Mouse (Mus musculus) urinary bladder, adult 2 months (tissue): ENCODE results near the gene Gstp3. TPM values are rescaled to one million over a fixed set of nuclear protein-coding genes. Genes with fewer than 3 reads are reported as not detected.
"Not testable (repeated sequence)": the region's sequence is repeated elsewhere in the genome, so short reads cannot be mapped to it uniquely, and the experiment has no call there.

Source experiments
- DNase-seq: peaks from one replicate; pipeline ENCODE4 v3.0.0; 2022; ENCODE audit warnings: low spot score
- polyA plus RNA-seq: library from polyadenylated mRNA; depleted of rRNA; stranded (reverse); fragments of >200 nt; gene quantifications from 2 replicates; pipeline ENCODE4 v1.2.3, GENCODE M21; 2012

Gstp3 gene
- polyA plus RNA-seq, 1 experiment = 7.1 TPM

- DNase-seq = not testable (repeated sequence)
These were observed 4.0 kb upstream of the Gstp3 start for GRCm38 (mm10) chr19:4063357-4063756.

DNA sequence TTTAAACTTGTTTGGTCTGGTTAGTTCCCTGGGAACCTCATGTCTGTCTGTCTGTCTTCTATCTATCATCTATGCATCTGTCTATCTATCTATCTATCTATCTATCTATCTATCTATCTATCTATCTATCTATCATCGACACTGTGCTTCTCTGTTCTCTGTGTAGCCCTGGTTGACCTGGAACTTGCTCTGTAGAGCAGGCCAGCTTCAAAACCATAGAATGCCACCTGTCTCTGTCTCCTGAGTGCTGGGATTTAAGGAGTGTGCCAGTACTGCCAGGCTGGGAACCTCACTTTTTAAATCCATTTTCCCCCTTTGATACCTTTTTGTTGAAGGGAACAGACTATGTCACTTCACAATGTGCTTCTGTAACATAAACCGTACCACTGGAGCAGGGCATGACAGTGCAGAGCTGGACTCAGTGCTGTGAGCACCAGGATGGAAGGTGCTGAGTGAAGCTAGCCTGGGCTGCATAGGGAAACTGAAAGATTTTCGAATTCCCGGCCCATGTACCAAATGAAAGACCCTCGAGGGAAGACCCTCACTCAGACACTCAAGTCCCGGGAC lies 1.6 kb upstream of the Gstp3 start:
- peak; percentile 7 for DNase-seq

GRCm38 (mm10) chr19:4060044-4060898 lies 902 bp upstream of the Gstp3 start:
- peak; percentile 7 for DNase-seq

DNA sequence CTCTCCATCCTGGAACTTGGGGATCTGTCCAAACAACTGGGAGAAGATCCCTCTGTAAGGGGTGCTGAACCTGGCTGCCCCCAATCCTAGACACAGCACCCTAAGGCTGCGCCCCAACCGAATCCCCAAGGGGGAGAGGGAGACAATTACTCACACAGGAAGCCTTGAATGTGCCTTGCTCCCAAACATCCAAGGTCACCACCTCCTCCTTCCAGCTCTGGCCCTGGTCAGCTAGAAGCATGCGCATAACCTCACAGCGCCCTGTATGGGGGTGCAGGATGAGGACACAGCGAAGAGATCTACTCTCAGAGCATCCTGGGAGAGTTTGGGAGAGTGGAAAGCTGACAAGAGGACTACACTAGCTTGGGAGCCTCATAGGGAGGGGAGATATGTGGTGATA lies 788 bp downstream of the Gstp3 start:
- DNase-seq = no peak

GRCm38 (mm10) chr19:4057962-4058361 lies 1.4 kb downstream of the Gstp3 start:
- DNase-seq = no peak

GRCm38 (mm10) chr19:4057389-4057788 lies 2.0 kb downstream of the Gstp3 start:
- no peak for DNase-seq

DNA sequence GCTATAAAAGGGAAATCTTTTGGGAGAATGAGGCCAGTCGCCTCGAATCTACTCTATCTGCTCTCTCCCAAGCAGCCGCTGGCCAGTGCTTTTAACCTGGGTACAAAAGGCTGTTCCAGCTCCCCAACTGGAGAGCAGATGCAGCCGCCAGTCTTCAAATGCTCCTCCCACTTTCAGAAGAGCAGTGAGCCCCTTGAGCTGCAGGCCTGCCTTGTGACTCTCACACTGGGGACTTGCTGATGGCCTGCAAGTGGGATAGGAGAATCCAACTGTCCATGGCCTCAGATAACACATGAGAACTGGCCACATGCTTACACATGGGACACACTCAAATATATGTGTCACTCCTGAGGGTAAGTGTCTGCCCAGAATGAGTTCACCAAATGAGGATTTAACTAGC lies 2.6 kb downstream of the Gstp3 start:
- DNase-seq = no peak

DNA sequence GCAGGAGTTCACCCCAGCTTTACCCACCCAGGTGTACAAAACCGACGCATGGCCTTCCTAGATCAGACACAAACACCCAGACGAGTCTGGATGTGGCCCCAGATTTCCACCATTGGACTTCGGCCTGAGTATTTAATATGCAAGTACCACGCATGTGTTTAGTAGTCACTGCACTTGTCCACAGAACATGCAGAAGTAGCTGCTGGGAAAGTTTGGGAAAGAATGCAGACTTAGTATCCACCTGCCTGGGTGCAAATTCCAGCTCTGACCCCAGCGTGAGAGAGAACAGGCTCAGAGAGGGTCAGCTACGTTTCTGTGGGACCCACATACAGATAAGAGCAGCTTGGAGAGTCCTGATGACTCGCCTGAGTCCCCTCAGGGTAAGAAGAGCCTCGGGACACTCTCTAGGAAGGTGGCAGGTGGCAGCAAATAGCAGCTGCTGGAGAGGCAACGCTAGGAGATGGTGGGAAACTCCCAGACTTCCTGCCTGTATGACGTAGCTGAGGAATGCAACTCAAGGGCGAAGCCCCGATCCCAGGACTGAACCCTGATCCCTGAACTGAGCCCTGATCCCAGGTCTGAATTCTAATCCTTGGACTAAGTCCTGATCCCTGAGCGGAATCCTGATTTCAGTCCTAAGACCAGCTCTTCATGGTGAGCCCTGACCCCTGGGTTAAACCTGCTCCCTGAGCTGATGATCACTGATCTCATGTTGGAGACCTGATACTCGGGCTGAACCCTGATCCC lies 3.2 kb downstream of the Gstp3 start:
- DNase-seq = no peak

DNA sequence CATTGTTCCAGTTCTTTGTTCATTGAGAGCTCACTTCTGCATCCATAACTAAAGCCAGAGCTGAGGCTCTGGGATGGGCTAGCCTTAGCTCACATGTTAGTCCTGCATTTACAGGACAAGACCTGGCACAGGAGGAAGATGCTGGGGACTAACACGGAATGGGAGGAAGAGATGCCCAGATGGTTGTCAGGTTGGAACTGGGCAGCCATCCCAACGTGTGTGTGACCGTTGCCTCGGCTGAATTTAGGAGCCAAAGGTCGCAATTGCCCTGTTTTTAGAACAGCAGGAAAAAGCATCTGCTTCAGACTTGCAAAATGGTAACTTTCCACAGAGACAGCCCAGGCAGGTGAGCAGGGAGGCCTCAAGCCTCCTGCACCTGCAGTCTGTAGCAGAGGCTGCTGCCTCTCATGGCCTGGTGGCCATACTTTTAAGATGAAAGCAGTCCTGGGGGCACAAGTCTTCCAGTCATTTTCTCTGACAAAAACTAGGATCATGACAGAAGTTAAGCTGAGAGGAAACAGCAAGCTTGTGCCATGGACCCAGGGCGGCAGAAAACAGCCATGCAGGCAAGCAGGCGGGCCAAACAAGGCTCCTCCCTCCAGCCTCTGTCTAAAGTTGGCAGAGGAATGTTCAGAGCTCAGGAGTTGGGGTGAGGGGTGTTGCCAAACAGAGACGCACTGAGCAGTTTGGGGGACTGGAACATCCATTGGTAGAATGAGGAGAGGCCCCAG lies 4.0 kb downstream of the Gstp3 start:
- no peak for DNase-seq

DNA sequence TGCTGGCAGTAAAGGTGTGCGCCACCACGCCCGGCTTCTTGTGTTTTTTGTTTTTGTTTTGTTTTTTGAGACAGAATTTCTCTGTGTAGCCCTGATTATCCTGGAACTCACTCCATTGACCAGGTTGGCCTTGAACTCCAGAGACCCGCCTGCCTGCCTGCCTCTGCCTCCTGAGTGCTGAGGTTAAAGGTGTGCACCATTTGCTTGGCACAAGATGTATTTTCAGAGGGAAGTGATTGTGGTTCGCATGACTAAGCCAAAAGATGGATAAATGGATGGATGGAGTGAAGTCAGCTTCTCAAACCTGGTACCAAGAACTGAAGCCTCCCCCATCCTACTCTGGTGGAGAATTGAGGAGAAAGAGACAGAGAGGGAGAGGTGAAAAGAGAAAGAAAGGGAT lies 4.8 kb downstream of the Gstp3 start:
- DNase-seq = no peak

DNA sequence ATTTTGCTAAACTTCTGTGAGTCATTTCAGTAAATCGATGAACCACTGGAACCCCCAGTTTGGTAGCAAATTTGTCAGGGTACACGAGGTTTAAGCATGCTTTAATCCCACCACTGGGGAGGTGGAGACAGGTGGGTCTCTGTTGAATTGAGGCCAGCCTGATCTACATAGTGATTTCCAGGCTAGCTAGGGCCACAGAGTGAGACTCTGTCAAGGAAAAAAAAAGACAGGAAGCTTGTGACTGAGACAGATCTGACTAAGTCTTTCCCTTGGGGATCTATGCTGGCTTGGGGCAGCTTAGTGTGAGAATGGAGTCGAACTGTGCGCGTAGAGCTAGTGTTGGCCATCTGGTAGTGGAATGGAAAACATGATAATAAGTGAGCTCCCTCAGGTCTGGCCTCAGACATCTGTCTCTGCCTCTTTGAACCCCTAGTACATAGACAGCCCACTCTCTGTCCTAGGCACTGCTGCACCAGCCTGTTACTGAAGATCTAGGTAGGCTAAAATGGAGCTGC lies 6.8 kb downstream of the Gstp3 start:
- no peak for DNase-seq

DNA sequence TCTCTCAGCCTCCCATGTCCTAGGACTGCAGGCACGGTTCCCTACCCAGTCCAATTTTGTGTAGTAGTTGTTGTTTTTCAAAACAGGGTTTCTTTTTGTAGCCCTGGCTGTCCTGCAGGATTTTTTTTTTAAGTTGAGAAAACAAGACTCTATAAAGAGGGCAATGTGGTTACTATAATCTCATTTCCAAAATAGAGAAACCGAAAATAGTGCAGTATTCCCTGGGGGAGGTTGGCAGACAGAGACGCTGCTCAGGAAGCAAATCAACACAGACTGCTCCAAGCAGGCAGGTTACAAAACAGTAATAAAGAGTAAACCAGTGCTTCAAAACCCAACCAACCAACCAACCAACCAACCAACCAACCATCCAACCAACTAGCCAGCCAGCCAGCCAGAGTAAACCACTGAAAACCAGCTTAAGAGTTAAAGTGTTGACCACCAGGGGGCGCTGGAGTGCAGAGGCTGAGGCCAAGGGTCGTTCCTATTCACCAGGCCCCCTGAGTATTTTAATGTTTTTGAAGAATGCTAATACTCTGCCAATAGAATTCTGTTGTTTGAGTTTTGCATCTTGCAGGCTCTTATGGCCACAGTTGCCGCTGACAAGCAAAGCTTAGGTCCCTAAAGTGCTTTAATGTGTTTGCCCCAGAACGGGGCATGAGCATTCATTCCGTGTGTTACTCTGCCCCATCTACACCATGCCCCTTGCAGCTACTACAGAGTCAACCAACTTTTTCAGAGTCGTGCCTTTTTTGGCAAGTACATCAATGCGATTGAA lies 7.4 kb downstream of the Gstp3 start:
- DNase-seq = no peak

DNA sequence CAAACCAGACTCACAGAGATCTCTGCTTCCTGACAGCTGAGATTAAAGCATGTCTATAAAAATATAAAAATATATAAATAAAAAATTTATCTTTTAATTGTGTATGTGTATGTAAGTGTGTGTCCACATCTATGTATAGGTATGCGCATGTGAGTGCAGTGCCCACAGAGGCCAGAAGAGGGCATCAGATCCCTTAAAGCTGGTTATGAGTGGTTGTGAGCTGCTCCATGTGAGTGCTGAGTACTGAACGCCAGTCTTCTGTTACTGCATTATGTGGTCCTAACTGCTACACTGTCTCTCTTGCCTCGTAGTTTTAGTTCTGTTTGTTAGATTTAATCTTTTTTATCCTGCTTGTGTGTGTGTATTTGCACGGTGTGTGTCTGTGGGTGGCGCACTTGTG lies 8.4 kb downstream of the Gstp3 start:
- no peak for DNase-seq

GRCm38 (mm10) chr19:4049069-4049468 lies 10.3 kb downstream of the Gstp3 start:
- not testable (repeated sequence) for DNase-seq

DNA sequence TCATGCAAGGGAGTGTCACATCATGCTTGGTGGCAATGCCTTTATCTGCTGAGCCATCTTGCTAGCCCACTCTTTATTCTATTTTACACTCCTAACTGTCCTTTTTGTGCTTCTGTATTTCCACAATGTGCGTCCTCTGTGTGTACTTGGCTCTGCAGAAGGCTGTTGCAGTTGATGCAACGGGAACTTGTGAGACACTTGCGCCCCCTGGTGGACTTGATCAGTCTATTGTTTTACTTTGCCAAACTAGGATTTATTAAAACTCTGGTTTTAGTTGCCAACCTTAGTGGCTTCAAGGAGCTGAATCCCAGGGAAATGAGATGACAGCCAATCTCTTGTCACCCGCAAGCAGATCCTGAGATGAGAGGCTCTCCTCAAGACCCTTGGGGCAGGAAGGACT lies 11.5 kb downstream of the Gstp3 start:
- DNase-seq = no peak

- DNase-seq = no peak
These were observed 12.5 kb downstream of the Gstp3 start for GRCm38 (mm10) chr19:4046866-4047254.

GRCm38 (mm10) chr19:4045966-4046865 lies 13.2 kb downstream of the Gstp3 start, which contains the start of gene Gstp2:
TSS of gene Gstp2 (minus strand) at chr19:4046023.
- no peak for DNase-seq

DNA sequence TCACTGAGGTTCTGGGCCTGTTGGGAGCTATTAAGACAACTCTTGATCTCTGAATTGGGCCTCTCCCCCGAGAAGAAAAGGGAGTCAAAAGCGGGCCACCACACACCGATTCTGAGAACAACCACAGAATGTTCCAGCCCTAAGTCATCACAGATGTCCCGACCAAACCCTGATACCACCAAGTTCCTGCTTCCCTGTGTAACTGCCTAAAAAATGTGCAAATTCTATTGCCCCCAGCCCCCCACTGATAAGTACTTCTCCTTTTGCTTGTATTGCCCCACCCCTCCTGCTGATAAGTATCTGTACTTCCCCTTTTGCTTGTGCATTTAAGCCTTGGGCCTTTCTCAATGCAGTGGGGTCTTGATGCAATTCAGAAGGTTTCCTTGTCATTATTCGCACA lies 15.3 kb downstream of the Gstp3 start:
- DNase-seq = not testable (repeated sequence)

- no peak for DNase-seq
These were observed 17.2 kb downstream of the Gstp3 start for GRCm38 (mm10) chr19:4042124-4042523.

DNA sequence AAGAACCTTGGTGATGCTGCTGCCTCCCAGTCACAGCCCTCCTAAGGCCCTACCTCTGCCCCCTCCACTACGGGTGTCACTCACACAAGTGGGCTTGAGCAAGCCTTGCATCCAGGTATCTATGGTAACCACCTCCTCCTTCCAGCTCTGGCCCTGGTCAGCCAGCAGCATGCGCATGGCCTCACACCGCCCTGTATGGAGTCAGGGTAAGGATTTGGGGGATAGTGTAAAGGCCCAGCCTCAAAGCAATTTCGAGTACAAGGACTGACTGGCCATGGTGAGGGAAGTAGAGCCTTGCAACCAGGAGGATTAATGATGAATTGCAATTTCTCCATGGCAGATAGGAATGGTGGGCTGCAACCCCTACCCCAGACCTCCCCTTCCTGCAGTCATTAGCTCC lies 17.9 kb downstream of the Gstp3 start:
- DNase-seq = not testable (repeated sequence)
